Mouse (Mus musculus) forebrain, embryonic 11.5 days (tissue): Measurements from ENCODE around the gene Npw. TPM values are rescaled to one million over a fixed set of nuclear protein-coding genes. Genes with fewer than 3 reads are reported as not detected.

ENCODE experiments used
- ATAC-seq: fragments of 200-750 bp; cut with Nextera tagmentation; replicated peaks from 2 replicates; pipeline ENCODE4 v1.8.0; 2017; ENCODE audit warnings: moderate TSS enrichment; ENCODE audit not compliant: low FRiP score
- DNase-seq: peaks from one replicate; pipeline ENCODE4 v3.0.0-alpha.2; 2017; ENCODE audit warnings: low spot score
- H3K27ac ChIP-seq: fragments of 300-500 bp; sonication (generic); 2 replicates; pipeline ENCODE4 v1.5.1; 2014; ENCODE audit warnings: low read depth, low read length
- H3K27me3 ChIP-seq: fragments of 300-500 bp; sonication (generic); 2 replicates; pipeline ENCODE4 v1.6.1; 2014; ENCODE audit warnings: mild to moderate bottlenecking, low read length, mixed read lengths; ENCODE audit not compliant: control insufficient read depth, insufficient read depth
- H3K36me3 ChIP-seq: fragments of 300-500 bp; sonication (generic); 2 replicates; pipeline ENCODE4 v1.6.1; 2014; ENCODE audit warnings: mild to moderate bottlenecking, low read length, moderate library complexity, mixed read lengths; ENCODE audit not compliant: control insufficient read depth, insufficient read depth
- H3K4me1 ChIP-seq: fragments of 300-500 bp; sonication (generic); replicated peaks from 2 replicates; pipeline ENCODE4 v1.6.1; 2014; ENCODE audit warnings: low read length, mixed read lengths; ENCODE audit not compliant: control insufficient read depth, insufficient read depth
- H3K4me2 ChIP-seq: fragments of 300-500 bp; sonication (generic); 2 replicates; pipeline ENCODE4 v1.6.1; 2014; ENCODE audit warnings: low read depth, mild to moderate bottlenecking, low read length, moderate library complexity, mixed read lengths; ENCODE audit not compliant: severe bottlenecking
- H3K4me3 ChIP-seq: fragments of 300-500 bp; sonication (generic); 2 replicates; pipeline ENCODE4 v1.5.1; 2014; ENCODE audit warnings: low read depth, low read length
- H3K9ac ChIP-seq: fragments of 300-500 bp; sonication (generic); 2 replicates; pipeline ENCODE4 v1.6.1; 2014; ENCODE audit warnings: low read length
- H3K9me3 ChIP-seq: fragments of 300-500 bp; sonication (generic); 2 replicates; pipeline ENCODE4 v1.6.1; 2016; ENCODE audit warnings: low read length, mixed read lengths; ENCODE audit not compliant: control insufficient read depth
- WGBS: fragments of 180-500 bp; shearing (Covaris S2); extraction: QIAGEN DNeasy Blood & Tissue Kit; methylation state at CpG from one replicate; pipeline ENCODE4 v1.1.7; 2014; 5-methylcytosine and 5-hydroxymethylcytosine counted together
- polyA plus RNA-seq: library from polyadenylated mRNA; unstranded; fragments of >200 nt; fragmentation: Nextera tagmentation; extraction: Ambion mirVana; gene quantifications from 2 replicates; pipeline ENCODE4 v1.2.1, GENCODE M21; 2014

The Npw gene
- polyA plus RNA-seq, 1 experiment from 2014 or later = 0.32 TPM

- Histone ChIP-seq H3K9ac (peak within 1 kb of the TSS; percentile 94), H3K27ac (peak within 1 kb of the TSS; percentile 71), H3K27me3 (0 out of 2 replicates have a peak, but pooled peaks cover under 1% of the 10 kb centered on the region), H3K4me1 (peaks cover 10% of the 10 kb centered on the region), H3K4me2 (peak within 1 kb of the TSS; percentile 70), H3K4me3 (peak within 1 kb of the TSS; percentile 80), H3K36me3 (peaks cover 6% of the 10 kb centered on the region; the same call in 1 of the 2 replicates), H3K9me3 (no peaks in the 10 kb centered on the region)
- under 1% methylated on average over 75 of the region's 76 CpGs for WGBS
- ATAC-seq = peak; percentile 95
- DNase-seq = peak; percentile 95
Measured at GRCm38 (mm10) chr17:24696011-24696697, 37.9 kb upstream of the Npw start, which contains the start of the genes Gfer and Noxo1. Gfer (minus strand) TSS chr17:24696156. Noxo1 (plus strand) TSS chr17:24696234.

- H3K4me2 ChIP-seq = peak overlapping the region; percentile 70
- peaks cover 6% of the 10 kb centered on the region; the same call in 1 of the 2 replicates for H3K27me3 ChIP-seq
- peak overlapping the region; percentile 80 for H3K4me3 ChIP-seq
- peaks cover 10% of the 10 kb centered on the region for H3K4me1 ChIP-seq
- DNase-seq (no peak), ATAC-seq (peak; percentile 57)
- peak overlapping the region; percentile 71 for H3K27ac ChIP-seq
- 6% methylated on average over 51 of the region's 51 CpGs for WGBS
- no peaks in the 10 kb centered on the region for H3K9me3 ChIP-seq
- H3K36me3 ChIP-seq = peaks cover 3% of the 10 kb centered on the region; the same call in 1 of the 2 replicates
- H3K9ac ChIP-seq = peak overlapping the region; percentile 94
Measured at GRCm38 (mm10) chr17:24695326-24696010, 37.2 kb upstream of the Npw start.

GRCm38 (mm10) chr17:24692385-24692784 is 34.1 kb upstream of the Npw start:
- no peaks in the 10 kb centered on the region for H3K36me3 ChIP-seq
- H3K4me3 ChIP-seq = no peak overlapping the region
- H3K27ac ChIP-seq = no peak overlapping the region
- peaks cover 28% of the 10 kb centered on the region for H3K27me3 ChIP-seq
- H3K4me1 ChIP-seq = peaks cover 12% of the 10 kb centered on the region; the same call in 1 of the 2 replicates
- no peak overlapping the region for H3K4me2 ChIP-seq
- no peak for ATAC-seq
- peak; percentile 24 for DNase-seq
- H3K9me3 ChIP-seq = no peaks in the 10 kb centered on the region
- 93% methylated on average over 5 of the region's 5 CpGs for WGBS
- no peak overlapping the region for H3K9ac ChIP-seq

GRCm38 (mm10) chr17:24689251-24690081 is 31.2 kb upstream of the Npw start, which contains the start of gene Syngr3:
Syngr3 (minus strand) TSS chr17:24689955.
- Histone ChIP-seq H3K4me1 (0 out of 2 replicates have a peak, but pooled peaks cover 7% of the 10 kb centered on the region), H3K27ac (no peak within 1 kb of the TSS), H3K4me3 (peak within 1 kb of the TSS; percentile 65), H3K36me3 (no peaks in the 10 kb centered on the region), H3K27me3 (peaks cover 32% of the 10 kb centered on the region), H3K4me2 (peak within 1 kb of the TSS; percentile 65), H3K9ac (peak within 1 kb of the TSS; percentile 69), H3K9me3 (no peaks in the 10 kb centered on the region)
- DNase-seq = peak; percentile 71
- WGBS = 1% methylated on average over 51 of the region's 55 CpGs
- ATAC-seq = peak; percentile 38; the same call in 1 of the 2 replicates

GRCm38 (mm10) chr17:24687599-24687998 is 29.3 kb upstream of the Npw start:
- Histone ChIP-seq H3K27ac (no peak overlapping the region), H3K4me3 (peak overlapping the region; percentile 22; the same call in 1 of the 2 replicates), H3K36me3 (no peaks in the 10 kb centered on the region), H3K9me3 (no peaks in the 10 kb centered on the region), H3K9ac (peak overlapping the region; percentile 43; the same call in 1 of the 2 replicates), H3K4me2 (peak overlapping the region; percentile 44), H3K4me1 (0 out of 2 replicates have a peak, but pooled peaks cover 7% of the 10 kb centered on the region), H3K27me3 (peaks cover 32% of the 10 kb centered on the region)
- ATAC-seq (no peak), DNase-seq (no peak)
- 21% methylated on average over 23 of the region's 23 CpGs for WGBS

- Histone ChIP-seq H3K36me3 (no peaks in the 10 kb centered on the region), H3K27ac (no peak overlapping the region), H3K4me3 (peak overlapping the region; percentile 22; the same call in 1 of the 2 replicates), H3K4me1 (0 out of 2 replicates have a peak, but pooled peaks cover 7% of the 10 kb centered on the region), H3K9me3 (no peaks in the 10 kb centered on the region), H3K27me3 (peaks cover 32% of the 10 kb centered on the region), H3K4me2 (peak overlapping the region; percentile 44), H3K9ac (peak overlapping the region; percentile 43; the same call in 1 of the 2 replicates)
- DNase-seq = peak; percentile 74
- WGBS = 1% methylated on average over 24 of the region's 25 CpGs
- peak; percentile 59 for ATAC-seq
Measured at GRCm38 (mm10) chr17:24687146-24687595, 28.9 kb upstream of the Npw start.

GRCm38 (mm10) chr17:24686514-24686913 is 28.3 kb upstream of the Npw start:
- H3K36me3 ChIP-seq = no peaks in the 10 kb centered on the region
- ATAC-seq (no peak), DNase-seq (no peak)
- no peak overlapping the region for H3K4me3 ChIP-seq
- peak overlapping the region; percentile 32 for H3K4me2 ChIP-seq
- H3K27ac ChIP-seq = no peak overlapping the region
- 20% methylated on average over 16 of the region's 16 CpGs for WGBS
- no peaks in the 10 kb centered on the region for H3K9me3 ChIP-seq
- H3K4me1 ChIP-seq = 0 out of 2 replicates have a peak, but pooled peaks cover 7% of the 10 kb centered on the region
- peaks cover 32% of the 10 kb centered on the region for H3K27me3 ChIP-seq
- H3K9ac ChIP-seq = no peak overlapping the region
